Mouse (Mus musculus) limb, embryonic 11.5 days (tissue): ENCODE measurements at regions not wholly inside any gene's neighbourhood (a gene's known extent, or its start where the extent isn't known, plus 50 kb on each side); places are given as distances from the start of the nearest gene placed in this dataset.

Experiments
- ATAC-seq: fragments of 200-750 bp; cut with Nextera tagmentation; 2 replicates; pipeline ENCODE4 v1.8.0; 2017; ENCODE audit warnings: low read depth; ENCODE audit not compliant: insufficient number of reproducible peaks, low FRiP score, low TSS enrichment
- DNase-seq: peaks from one replicate; pipeline ENCODE4 v3.0.0-alpha.2; 2015; ENCODE audit warnings: low spot score
- H3K27ac ChIP-seq: fragments of 300-500 bp; sonication (generic); replicated peaks from 2 replicates; pipeline ENCODE4 v1.5.1; 2014; ENCODE audit warnings: low read depth, mild to moderate bottlenecking, low read length
- H3K27me3 ChIP-seq: fragments of 300-500 bp; sonication (generic); 2 replicates; pipeline ENCODE4 v1.6.1; 2014; ENCODE audit warnings: mild to moderate bottlenecking, low read length, mixed read lengths; ENCODE audit not compliant: control insufficient read depth, insufficient read depth
- H3K36me3 ChIP-seq: fragments of 300-500 bp; sonication (generic); 2 replicates; pipeline ENCODE4 v1.6.1; 2014; ENCODE audit warnings: mild to moderate bottlenecking, low read length, moderate library complexity, mixed read lengths; ENCODE audit not compliant: control insufficient read depth, insufficient read depth
- H3K4me1 ChIP-seq: fragments of 300-500 bp; sonication (generic); 2 replicates; pipeline ENCODE4 v1.6.1; 2014; ENCODE audit warnings: low read length, mixed read lengths; ENCODE audit not compliant: control insufficient read depth, insufficient read depth
- H3K4me2 ChIP-seq: fragments of 300-500 bp; sonication (generic); 2 replicates; pipeline ENCODE4 v1.6.1; 2014; ENCODE audit warnings: low read depth, mild to moderate bottlenecking, moderate library complexity; ENCODE audit not compliant: severe bottlenecking
- H3K4me3 ChIP-seq: fragments of 300-500 bp; sonication (generic); 2 replicates; pipeline ENCODE4 v1.5.1; 2014; ENCODE audit warnings: low read depth, low read length
- H3K9ac ChIP-seq: fragments of 300-500 bp; sonication (generic); 2 replicates; pipeline ENCODE4 v1.6.1; 2014; ENCODE audit warnings: mild to moderate bottlenecking, low read length
- H3K9me3 ChIP-seq: fragments of 300-500 bp; sonication (generic); 2 replicates; pipeline ENCODE4 v1.6.1; 2016; ENCODE audit warnings: low read length; ENCODE audit not compliant: control insufficient read depth
- WGBS: fragments of 180-500 bp; shearing (Covaris S2); extraction: QIAGEN DNeasy Blood & Tissue Kit; methylation state at CpG from one replicate; pipeline ENCODE4 v1.1.7; 2014; 5-methylcytosine and 5-hydroxymethylcytosine counted together

- no peak for ATAC-seq
- H3K9ac ChIP-seq = no peak overlapping the region
These were observed 98.9 kb downstream of the Mab21l3 start for GRCm38 (mm10) chr3:101749841-101750240.

GRCm38 (mm10) chr3:101749031-101749632, 99.6 kb downstream of the Mab21l3 start:
- 84% methylated on average over 3 of the region's 3 CpGs for WGBS
- ATAC-seq (no peak), DNase-seq (no peak)
- H3K27me3 ChIP-seq = no peaks in the 10 kb centered on the region
- H3K27ac ChIP-seq = no peak overlapping the region
- H3K4me3 ChIP-seq = no peak overlapping the region
- no peaks in the 10 kb centered on the region for H3K4me1 ChIP-seq
- H3K9ac ChIP-seq = no peak overlapping the region
- H3K9me3 ChIP-seq = no peaks in the 10 kb centered on the region
- H3K36me3 ChIP-seq = no peaks in the 10 kb centered on the region
- no peak overlapping the region for H3K4me2 ChIP-seq

More at GRCm38 (mm10) chr3:101749841-101750240, 98.9 kb downstream of the Mab21l3 start:
- H3K4me2 ChIP-seq = no peak overlapping the region
- H3K9me3 ChIP-seq = no peaks in the 10 kb centered on the region
- 79% methylated on average over 3 of the region's 3 CpGs for WGBS
- H3K27ac ChIP-seq = no peak overlapping the region
- DNase-seq = no peak
- H3K27me3 ChIP-seq = no peaks in the 10 kb centered on the region
- H3K4me1 ChIP-seq = no peaks in the 10 kb centered on the region
- no peaks in the 10 kb centered on the region for H3K36me3 ChIP-seq
- no peak overlapping the region for H3K4me3 ChIP-seq

GRCm38 (mm10) chr3:101748186-101748585, 100.6 kb downstream of the Mab21l3 start:
- H3K9ac ChIP-seq = no peak overlapping the region
- H3K27me3 ChIP-seq = no peaks in the 10 kb centered on the region
- H3K9me3 ChIP-seq = no peaks in the 10 kb centered on the region
- H3K4me2 ChIP-seq = no peak overlapping the region
- WGBS = 53% methylated on average over 4 of the region's 4 CpGs
- no peaks in the 10 kb centered on the region for H3K36me3 ChIP-seq
- ATAC-seq = no peak
- no peak overlapping the region for H3K4me3 ChIP-seq
- DNase-seq = no peak
- no peak overlapping the region for H3K27ac ChIP-seq
- H3K4me1 ChIP-seq = no peaks in the 10 kb centered on the region

GRCm38 (mm10) chr3:101740906-101741305, 107.9 kb downstream of the Mab21l3 start:
- Histone ChIP-seq H3K4me1 (no peaks in the 10 kb centered on the region), H3K9ac (no peak overlapping the region), H3K27me3 (no peaks in the 10 kb centered on the region), H3K9me3 (no peaks in the 10 kb centered on the region), H3K27ac (no peak overlapping the region), H3K36me3 (no peaks in the 10 kb centered on the region), H3K4me2 (no peak overlapping the region), H3K4me3 (no peak overlapping the region)
- ATAC-seq (no peak), DNase-seq (no peak)
- WGBS = 89% methylated on average over 4 of the region's 4 CpGs

- no peaks in the 10 kb centered on the region for H3K4me1 ChIP-seq
- no peak overlapping the region for H3K27ac ChIP-seq
- no peaks in the 10 kb centered on the region for H3K36me3 ChIP-seq
- ATAC-seq (no peak), DNase-seq (no peak)
- no peaks in the 10 kb centered on the region for H3K9me3 ChIP-seq
- no peaks in the 10 kb centered on the region for H3K27me3 ChIP-seq
- H3K9ac ChIP-seq = no peak overlapping the region
- H3K4me2 ChIP-seq = no peak overlapping the region
- WGBS = 92% methylated on average over 6 of the region's 6 CpGs
- no peak overlapping the region for H3K4me3 ChIP-seq
These were observed 111.6 kb downstream of the Mab21l3 start for GRCm38 (mm10) chr3:101737197-101737596.

- no peaks in the 10 kb centered on the region for H3K36me3 ChIP-seq
- no peak for ATAC-seq
- H3K9ac ChIP-seq = no peak overlapping the region
- no peak overlapping the region for H3K27ac ChIP-seq
- no peaks in the 10 kb centered on the region for H3K4me1 ChIP-seq
- no peaks in the 10 kb centered on the region for H3K9me3 ChIP-seq
- no peak for DNase-seq
- WGBS = 86% methylated on average over 3 of the region's 3 CpGs
- no peaks in the 10 kb centered on the region for H3K27me3 ChIP-seq
- no peak overlapping the region for H3K4me3 ChIP-seq
- H3K4me2 ChIP-seq = no peak overlapping the region
These were observed 119.7 kb downstream of the Mab21l3 start for GRCm38 (mm10) chr3:101729044-101729443.

GRCm38 (mm10) chr3:101722926-101723325, 118.4 kb upstream of the Atp1a1 start:
- Histone ChIP-seq H3K36me3 (no peaks in the 10 kb centered on the region), H3K27ac (no peak overlapping the region), H3K27me3 (no peaks in the 10 kb centered on the region), H3K4me2 (no peak overlapping the region), H3K4me3 (no peak overlapping the region), H3K9ac (no peak overlapping the region), H3K4me1 (no peaks in the 10 kb centered on the region), H3K9me3 (no peaks in the 10 kb centered on the region)
- ATAC-seq (no peak), DNase-seq (no peak)
- 22% methylated on average over 6 of the region's 6 CpGs for WGBS

GRCm38 (mm10) chr3:101722001-101722400, 117.5 kb upstream of the Atp1a1 start:
- Histone ChIP-seq H3K27me3 (no peaks in the 10 kb centered on the region), H3K27ac (no peak overlapping the region), H3K9me3 (no peaks in the 10 kb centered on the region), H3K9ac (no peak overlapping the region), H3K4me3 (no peak overlapping the region), H3K36me3 (no peaks in the 10 kb centered on the region), H3K4me2 (no peak overlapping the region), H3K4me1 (no peaks in the 10 kb centered on the region)
- DNase-seq (no peak), ATAC-seq (no peak)
- WGBS = 82% methylated on average over 4 of the region's 4 CpGs

- DNase-seq (no peak), ATAC-seq (no peak)
- H3K36me3 ChIP-seq = no peaks in the 10 kb centered on the region
- H3K4me2 ChIP-seq = no peak overlapping the region
- peaks cover 24% of the 10 kb centered on the region for H3K4me1 ChIP-seq
- H3K9ac ChIP-seq = no peak overlapping the region
- H3K27ac ChIP-seq = no peak overlapping the region
- no peak overlapping the region for H3K4me3 ChIP-seq
- H3K27me3 ChIP-seq = no peaks in the 10 kb centered on the region
- no peaks in the 10 kb centered on the region for H3K9me3 ChIP-seq
These were observed 110.9 kb upstream of the Atp1a1 start for GRCm38 (mm10) chr3:101715416-101715815.
